Mouse (Mus musculus) brain, embryonic 14.5 days (tissue): ENCODE measurements around the gene Ntmt1.

Experiments used
- CTCF ChIP-seq: fragments of 200-500 bp; IDR thresholded peaks from 2 replicates; pipeline ENCODE4 v1.5.1; 2012; ENCODE audit warnings: inconsistent platforms, mild to moderate bottlenecking, moderate library complexity, borderline replicate concordance; ENCODE audit not compliant: insufficient read depth, insufficient read length; ENCODE audit errors: extremely low read depth
- POLR2A ChIP-seq: fragments of 200-500 bp; IDR thresholded peaks from 2 replicates; pipeline ENCODE4 v1.6.1; 2012; ENCODE audit warnings: mild to moderate bottlenecking, inconsistent platforms, borderline replicate concordance; ENCODE audit not compliant: poor library complexity, insufficient read depth, insufficient read length, severe bottlenecking; ENCODE audit errors: extremely low read depth

GRCm38 (mm10) chr2:30852771-30853313 is 45.2 kb downstream of the Ntmt1 start:
- no peak for TF ChIP-seq CTCF
- TF ChIP-seq POLR2A = no peak
